Mouse (Mus musculus): ENCODE data around the gene Rac2.

DNA sequence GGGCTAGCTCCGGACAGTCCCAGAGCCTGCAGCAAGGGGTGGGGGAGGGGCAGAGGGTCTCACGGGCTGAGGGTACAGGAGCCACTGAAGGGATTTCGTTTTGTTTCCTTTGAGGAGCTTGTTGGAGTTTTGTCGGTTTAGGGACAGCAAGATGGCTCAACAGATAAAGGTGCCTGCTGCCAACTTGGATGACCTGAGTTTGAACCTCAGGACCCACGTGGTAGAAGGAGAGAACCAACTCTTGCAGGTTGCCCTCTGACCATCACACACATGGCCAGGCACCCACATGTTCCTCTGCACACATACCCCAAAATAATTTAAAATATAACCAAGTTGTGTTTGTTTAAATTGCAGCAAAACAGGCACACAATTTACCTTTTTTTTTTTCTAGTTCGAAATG, 17.4 kb upstream of the Rac2 start:
- TF ChIP-seq CTCF (IDR thresholded peaks at IDR 0.05; ENCODE audit: insufficient read depth, low read depth, low read length), result no peak
- no peak for TF ChIP-seq POLR2A (IDR thresholded peaks at IDR 0.05; ENCODE audit: insufficient read depth, low read depth, low read length)
